Mouse (Mus musculus) hindbrain, embryonic 15.5 days (tissue): ENCODE measurements around the gene Cacna1d. TPM values are rescaled to one million over a fixed set of nuclear protein-coding genes. Genes with fewer than 3 reads are reported as not detected.

Experiments
- ATAC-seq: fragments of 200-750 bp; cut with Nextera tagmentation; 2 replicates; pipeline ENCODE4 v1.8.0; 2017; ENCODE audit warnings: low read depth, moderate number of reproducible peaks, moderate TSS enrichment; ENCODE audit not compliant: low FRiP score
- H3K27ac ChIP-seq: fragments of 300-500 bp; sonication (generic); replicated peaks from 2 replicates; pipeline ENCODE4 v1.5.1; 2015; ENCODE audit warnings: mild to moderate bottlenecking, inconsistent platforms
- H3K27me3 ChIP-seq: fragments of 300-500 bp; sonication (generic); 2 replicates; pipeline ENCODE4 v1.6.1; 2015; ENCODE audit warnings: control low read depth, inconsistent platforms
- H3K36me3 ChIP-seq: fragments of 300-500 bp; sonication (generic); 2 replicates; pipeline ENCODE4 v1.6.1; 2015; ENCODE audit warnings: control low read depth, inconsistent platforms
- H3K4me1 ChIP-seq: fragments of 300-500 bp; sonication (generic); replicated peaks from 2 replicates; pipeline ENCODE4 v1.6.1; 2015; ENCODE audit warnings: control low read depth, inconsistent platforms
- H3K4me2 ChIP-seq: fragments of 300-500 bp; sonication (generic); 2 replicates; pipeline ENCODE4 v1.6.1; 2015; ENCODE audit warnings: moderate library complexity, mild to moderate bottlenecking, inconsistent platforms
- H3K4me3 ChIP-seq: fragments of 300-500 bp; sonication (generic); 2 replicates; pipeline ENCODE4 v1.5.1; 2015; ENCODE audit warnings: mild to moderate bottlenecking, inconsistent platforms
- H3K9ac ChIP-seq: fragments of 300-500 bp; sonication (generic); 2 replicates; pipeline ENCODE4 v1.6.1; 2015; ENCODE audit warnings: inconsistent platforms
- H3K9me3 ChIP-seq: fragments of 300-500 bp; sonication (generic); 2 replicates; pipeline ENCODE4 v1.6.1; 2016; ENCODE audit warnings: control low read depth, inconsistent platforms
- WGBS: fragments of 180-500 bp; shearing (Covaris S2); methylation state at CpG from one replicate; pipeline ENCODE4 v1.1.7; 2015; 5-methylcytosine and 5-hydroxymethylcytosine counted together
- polyA plus RNA-seq: library from polyadenylated mRNA; unstranded; fragments of >200 nt; fragmentation: Nextera tagmentation; extraction: Ambion mirVana; gene quantifications from 2 replicates; pipeline ENCODE4 v1.2.1, GENCODE M21; 2015

The Cacna1d gene
- polyA plus RNA-seq, 1 experiment from 2014 or later, result 10.7 TPM

GRCm38 (mm10) chr14:30419458-30419857, 71.8 kb downstream of the Cacna1d start:
- Histone ChIP-seq H3K9me3 (no peaks in the 10 kb centered on the region), H3K27ac (no peak overlapping the region), H3K4me1 (peaks cover 6% of the 10 kb centered on the region; the same call in 1 of the 2 replicates), H3K4me2 (0 out of 2 replicates have a peak overlapping the region, but pooled peaks have one; percentile 13), H3K4me3 (no peak overlapping the region), H3K27me3 (no peaks in the 10 kb centered on the region), H3K9ac (no peak overlapping the region), H3K36me3 (no peaks in the 10 kb centered on the region)
- WGBS, result 53% methylated on average over 7 of the region's 7 CpGs
- ATAC-seq, result no peak

- no peak for ATAC-seq
- H3K4me3 ChIP-seq, result no peak overlapping the region
- H3K36me3 ChIP-seq, result no peaks in the 10 kb centered on the region
- WGBS, result 57% methylated on average over 6 of the region's 6 CpGs
- no peaks in the 10 kb centered on the region for H3K9me3 ChIP-seq
- no peak overlapping the region for H3K9ac ChIP-seq
- no peaks in the 10 kb centered on the region for H3K27me3 ChIP-seq
- H3K27ac ChIP-seq, result no peak overlapping the region
- H3K4me2 ChIP-seq, result 0 out of 2 replicates have a peak overlapping the region, but pooled peaks have one; percentile 13
- peaks cover 6% of the 10 kb centered on the region; the same call in 1 of the 2 replicates for H3K4me1 ChIP-seq
These were observed 72.2 kb downstream of the Cacna1d start for GRCm38 (mm10) chr14:30419046-30419445.

GRCm38 (mm10) chr14:30415830-30416229, 75.4 kb downstream of the Cacna1d start:
- no peak overlapping the region for H3K9ac ChIP-seq
- no peaks in the 10 kb centered on the region for H3K9me3 ChIP-seq
- ATAC-seq, result no peak
- no peak overlapping the region for H3K4me2 ChIP-seq
- no peak overlapping the region for H3K27ac ChIP-seq
- no peaks in the 10 kb centered on the region for H3K36me3 ChIP-seq
- H3K27me3 ChIP-seq, result no peaks in the 10 kb centered on the region
- no peak overlapping the region for H3K4me3 ChIP-seq
- 83% methylated on average over 5 of the region's 5 CpGs for WGBS
- peaks cover 6% of the 10 kb centered on the region; the same call in 1 of the 2 replicates for H3K4me1 ChIP-seq

- H3K9me3 ChIP-seq, result no peaks in the 10 kb centered on the region
- no peaks in the 10 kb centered on the region for H3K27me3 ChIP-seq
- 68% methylated on average over 2 of the region's 2 CpGs for WGBS
- no peak overlapping the region for H3K4me2 ChIP-seq
- no peak overlapping the region for H3K27ac ChIP-seq
- H3K4me3 ChIP-seq, result no peak overlapping the region
- H3K4me1 ChIP-seq, result peaks cover 3% of the 10 kb centered on the region; the same call in 1 of the 2 replicates
- H3K36me3 ChIP-seq, result no peaks in the 10 kb centered on the region
- no peak for ATAC-seq
- no peak overlapping the region for H3K9ac ChIP-seq
These were observed 77.1 kb downstream of the Cacna1d start for GRCm38 (mm10) chr14:30414131-30414530.

- H3K4me1 ChIP-seq, result no peaks in the 10 kb centered on the region
- H3K4me2 ChIP-seq, result no peak overlapping the region
- no peaks in the 10 kb centered on the region for H3K36me3 ChIP-seq
- no peak overlapping the region for H3K27ac ChIP-seq
- WGBS, result 89% methylated on average over 4 of the region's 4 CpGs
- H3K4me3 ChIP-seq, result no peak overlapping the region
- no peaks in the 10 kb centered on the region for H3K27me3 ChIP-seq
- H3K9ac ChIP-seq, result no peak overlapping the region
- no peaks in the 10 kb centered on the region for H3K9me3 ChIP-seq
- no peak for ATAC-seq
These were observed 81.9 kb downstream of the Cacna1d start for GRCm38 (mm10) chr14:30409331-30409730.

- no peak for ATAC-seq
These were observed 85.6 kb downstream of the Cacna1d start for GRCm38 (mm10) chr14:30405456-30406225.

GRCm38 (mm10) chr14:30378306-30378705, 112.9 kb downstream of the Cacna1d start:
- 63% methylated on average over 1 of the region's 1 CpGs for WGBS
- no peak overlapping the region for H3K4me3 ChIP-seq
- H3K36me3 ChIP-seq, result no peaks in the 10 kb centered on the region
- H3K27ac ChIP-seq, result no peak overlapping the region
- no peaks in the 10 kb centered on the region for H3K9me3 ChIP-seq
- no peaks in the 10 kb centered on the region for H3K4me1 ChIP-seq
- H3K9ac ChIP-seq, result no peak overlapping the region
- H3K4me2 ChIP-seq, result no peak overlapping the region
- no peaks in the 10 kb centered on the region for H3K27me3 ChIP-seq
- ATAC-seq, result no peak

More at GRCm38 (mm10) chr14:30405456-30406225, 85.6 kb downstream of the Cacna1d start:
- Histone ChIP-seq H3K4me3 (no peak overlapping the region), H3K36me3 (no peaks in the 10 kb centered on the region), H3K27me3 (no peaks in the 10 kb centered on the region), H3K27ac (no peak overlapping the region), H3K4me2 (no peak overlapping the region), H3K4me1 (no peaks in the 10 kb centered on the region), H3K9ac (no peak overlapping the region), H3K9me3 (no peaks in the 10 kb centered on the region)
- 88% methylated on average over 8 of the region's 8 CpGs for WGBS

- 58% methylated on average over 1 of the region's 1 CpGs for WGBS
- Histone ChIP-seq H3K4me2 (no peak overlapping the region), H3K36me3 (no peaks in the 10 kb centered on the region), H3K4me1 (no peaks in the 10 kb centered on the region), H3K4me3 (no peak overlapping the region), H3K27me3 (no peaks in the 10 kb centered on the region), H3K9ac (no peak overlapping the region), H3K9me3 (no peaks in the 10 kb centered on the region), H3K27ac (no peak overlapping the region)
- ATAC-seq, result no peak
These were observed 118.4 kb downstream of the Cacna1d start for GRCm38 (mm10) chr14:30372878-30373277.

GRCm38 (mm10) chr14:30371070-30371469, 120.2 kb downstream of the Cacna1d start:
- H3K4me1 ChIP-seq, result no peaks in the 10 kb centered on the region
- H3K27ac ChIP-seq, result no peak overlapping the region
- H3K9me3 ChIP-seq, result no peaks in the 10 kb centered on the region
- H3K36me3 ChIP-seq, result no peaks in the 10 kb centered on the region
- H3K9ac ChIP-seq, result no peak overlapping the region
- 82% methylated on average over 2 of the region's 2 CpGs for WGBS
- H3K4me2 ChIP-seq, result no peak overlapping the region
- no peak overlapping the region for H3K4me3 ChIP-seq
- H3K27me3 ChIP-seq, result no peaks in the 10 kb centered on the region
- ATAC-seq, result no peak

GRCm38 (mm10) chr14:30367074-30367473, 124.2 kb downstream of the Cacna1d start:
- H3K4me1 ChIP-seq, result no peaks in the 10 kb centered on the region
- no peaks in the 10 kb centered on the region for H3K9me3 ChIP-seq
- no peak overlapping the region for H3K9ac ChIP-seq
- no peaks in the 10 kb centered on the region for H3K36me3 ChIP-seq
- ATAC-seq, result no peak
- 84% methylated on average over 4 of the region's 4 CpGs for WGBS
- no peaks in the 10 kb centered on the region for H3K27me3 ChIP-seq
- H3K27ac ChIP-seq, result no peak overlapping the region
- no peak overlapping the region for H3K4me2 ChIP-seq
- H3K4me3 ChIP-seq, result no peak overlapping the region

- Histone ChIP-seq H3K27ac (no peak overlapping the region), H3K9ac (no peak overlapping the region), H3K36me3 (no peaks in the 10 kb centered on the region), H3K4me2 (no peak overlapping the region), H3K4me1 (no peaks in the 10 kb centered on the region), H3K9me3 (no peaks in the 10 kb centered on the region), H3K4me3 (no peak overlapping the region), H3K27me3 (no peaks in the 10 kb centered on the region)
- 60% methylated on average over 5 of the region's 5 CpGs for WGBS
- no peak for ATAC-seq
These were observed 125.4 kb downstream of the Cacna1d start for GRCm38 (mm10) chr14:30365866-30366265.

- no peaks in the 10 kb centered on the region for H3K27me3 ChIP-seq
- H3K27ac ChIP-seq, result no peak overlapping the region
- H3K9me3 ChIP-seq, result no peaks in the 10 kb centered on the region
- H3K4me3 ChIP-seq, result no peak overlapping the region
- no peak for ATAC-seq
- H3K9ac ChIP-seq, result no peak overlapping the region
- WGBS, result 61% methylated on average over 3 of the region's 3 CpGs
- no peak overlapping the region for H3K4me2 ChIP-seq
- no peaks in the 10 kb centered on the region for H3K36me3 ChIP-seq
- no peaks in the 10 kb centered on the region for H3K4me1 ChIP-seq
These were observed 127.6 kb downstream of the Cacna1d start for GRCm38 (mm10) chr14:30363487-30364167.
